Mouse (Mus musculus) skeletal muscle tissue, adult 2 months (tissue): Measurements from ENCODE around the gene Cntnap4.
"Not testable (repeated sequence)": the region's sequence is repeated elsewhere in the genome, so short reads cannot be mapped to it uniquely, and the experiment has no call there.

ENCODE experiments used
- DNase-seq: peaks from one replicate; pipeline ENCODE4 v3.0.0-alpha.2; 2012; ENCODE audit warnings: low read depth, low spot score

The Cntnap4 gene

GRCm38 (mm10) chr8:112730583-112731432 is 161.0 kb downstream of the Cntnap4 start:
- no peak for DNase-seq

DNA sequence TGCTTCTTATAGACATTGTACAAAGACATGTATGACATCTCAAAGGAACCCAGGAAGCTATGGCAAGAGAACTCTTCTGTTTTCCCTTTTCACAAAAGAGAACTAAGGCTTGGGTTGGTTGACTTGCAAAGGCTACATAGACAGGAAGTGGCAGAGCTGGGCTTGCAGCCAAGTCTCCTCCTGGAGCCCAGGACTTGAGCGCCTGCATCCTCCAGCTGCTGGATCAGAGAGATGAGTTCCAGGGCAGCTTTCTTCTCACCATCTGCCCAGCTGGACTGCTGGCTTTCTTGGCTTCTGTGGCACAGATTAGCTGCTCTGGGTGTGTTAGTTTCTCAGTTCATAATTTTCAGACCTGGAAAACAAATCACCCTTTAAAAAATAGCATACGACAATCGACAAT is 165.7 kb downstream of the Cntnap4 start:
- no peak for DNase-seq

DNA sequence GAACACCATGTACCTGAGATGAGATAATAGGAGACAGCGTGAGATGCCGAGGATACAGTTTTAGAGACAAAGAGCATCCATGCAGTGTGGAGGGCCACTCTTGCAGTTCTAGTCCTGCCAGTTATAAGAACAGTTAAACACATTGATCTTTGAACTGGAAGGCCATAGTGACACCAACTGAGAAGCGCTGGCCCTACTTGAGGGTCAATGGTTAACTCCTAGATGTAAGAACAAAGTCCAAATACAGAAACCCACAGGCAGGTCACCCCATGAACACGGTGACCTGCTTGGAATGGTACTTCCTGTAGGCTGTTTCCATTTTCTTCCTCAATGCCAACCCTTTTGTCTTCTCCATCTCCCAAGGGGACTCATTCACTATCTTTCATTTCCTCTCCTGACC is 173.5 kb downstream of the Cntnap4 start:
- DNase-seq = no peak

DNA sequence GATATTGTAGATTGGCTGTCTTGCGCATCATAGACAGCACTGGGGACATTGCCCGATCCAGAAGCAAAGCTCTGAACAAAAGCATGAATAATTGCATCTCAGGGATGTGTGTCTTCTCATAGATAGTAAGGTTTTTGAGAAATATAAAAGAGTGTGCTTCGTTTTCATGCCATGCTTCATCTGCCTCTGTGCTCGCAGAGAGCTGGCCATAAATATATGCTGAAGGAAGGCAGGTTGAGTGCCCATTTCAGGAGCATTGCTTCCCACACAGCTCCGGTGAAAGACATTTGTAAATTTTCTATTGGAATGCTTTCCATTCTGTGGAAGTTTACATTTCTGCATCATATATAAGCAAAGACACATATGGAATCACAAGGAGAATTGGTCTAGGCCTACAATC is 177.5 kb downstream of the Cntnap4 start:
- DNase-seq = no peak

DNA sequence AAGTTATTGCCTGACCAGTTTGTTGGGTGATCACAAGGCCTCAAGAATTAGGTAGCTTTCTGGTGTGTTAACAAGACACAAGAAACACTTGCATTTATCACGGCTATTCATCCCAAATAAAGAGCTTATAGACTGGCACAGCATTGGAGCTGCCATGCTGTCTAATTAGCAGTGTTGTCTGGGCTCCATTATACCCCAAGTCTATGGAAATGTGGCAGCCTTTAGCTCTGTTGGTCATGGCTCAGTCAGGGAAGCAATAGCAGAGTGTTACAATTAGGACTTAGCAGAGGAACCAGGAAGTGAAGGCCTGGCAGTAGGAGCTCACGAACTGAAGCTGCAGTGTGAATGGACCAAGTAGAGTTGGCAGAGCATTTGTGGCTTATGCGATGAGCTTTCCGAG is 185.3 kb downstream of the Cntnap4 start:
- DNase-seq = no peak

DNA sequence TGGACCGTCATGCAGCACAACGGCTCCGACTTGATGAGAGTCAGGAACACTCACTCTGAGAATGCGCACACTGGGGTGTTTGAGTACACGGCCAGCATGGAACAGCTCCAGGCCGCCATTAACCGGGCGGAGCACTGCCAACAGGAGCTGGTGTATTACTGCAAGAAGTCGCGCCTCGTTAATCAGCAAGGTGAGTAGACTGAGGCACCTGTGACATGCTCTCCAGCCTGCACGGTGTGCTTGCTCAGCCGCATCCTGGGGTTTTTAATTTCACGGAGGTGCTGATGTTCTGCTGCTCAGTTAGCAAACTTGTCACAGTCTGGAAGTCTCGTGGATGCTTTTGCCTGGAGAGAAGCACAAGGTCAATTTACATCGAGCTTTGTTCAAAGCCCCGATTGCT is 233.2 kb downstream of the Cntnap4 start:
- no peak for DNase-seq

GRCm38 (mm10) chr8:112809382-112809781 is 239.5 kb downstream of the Cntnap4 start:
- DNase-seq = no peak

DNA sequence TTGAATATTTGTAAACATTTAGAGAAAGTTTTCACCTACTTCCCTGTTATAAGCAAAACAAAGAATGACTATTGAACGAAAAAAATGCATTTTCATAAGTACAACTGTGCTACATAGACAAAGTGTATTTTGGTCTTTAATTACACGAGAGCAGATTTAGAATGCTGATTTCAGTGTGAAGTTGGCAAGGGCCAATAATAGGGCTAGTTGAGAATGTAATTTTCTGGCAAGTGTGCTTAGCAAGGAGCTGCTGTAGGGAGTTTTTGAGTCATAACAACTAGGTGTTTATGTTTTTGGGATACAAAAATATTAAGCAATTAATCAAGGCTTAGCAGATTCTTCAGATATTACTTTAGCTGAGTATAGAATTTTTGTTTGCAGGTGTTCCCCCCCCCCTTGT is 271.2 kb downstream of the Cntnap4 start:
- DNase-seq = no peak

- DNase-seq = not testable (repeated sequence)
These were observed 279.7 kb downstream of the Cntnap4 start for GRCm38 (mm10) chr8:112849541-112849940.

- peak; percentile 57 for DNase-seq
These were observed 336.7 kb downstream of the Cntnap4 start for GRCm38 (mm10) chr8:112906458-112907112.

DNA sequence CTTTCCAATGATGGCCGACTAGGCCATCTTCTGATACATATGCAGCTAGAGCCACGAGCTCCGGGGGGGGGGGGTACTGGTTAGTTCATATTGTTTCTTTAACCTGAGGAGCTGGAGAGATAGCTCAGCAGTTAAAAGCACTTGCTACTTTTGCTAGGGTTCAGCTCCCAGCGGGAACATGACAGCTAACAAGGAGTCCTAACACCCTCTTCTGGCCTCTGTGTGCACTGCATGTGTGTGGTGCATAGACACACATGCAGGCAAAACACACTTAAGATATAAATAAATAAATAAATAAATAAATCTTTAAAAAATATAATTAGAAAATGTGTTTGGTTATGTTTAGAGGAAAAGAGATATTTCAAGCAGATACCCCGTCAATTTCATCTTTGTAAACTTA is 339.7 kb downstream of the Cntnap4 start:
- no peak for DNase-seq

DNA sequence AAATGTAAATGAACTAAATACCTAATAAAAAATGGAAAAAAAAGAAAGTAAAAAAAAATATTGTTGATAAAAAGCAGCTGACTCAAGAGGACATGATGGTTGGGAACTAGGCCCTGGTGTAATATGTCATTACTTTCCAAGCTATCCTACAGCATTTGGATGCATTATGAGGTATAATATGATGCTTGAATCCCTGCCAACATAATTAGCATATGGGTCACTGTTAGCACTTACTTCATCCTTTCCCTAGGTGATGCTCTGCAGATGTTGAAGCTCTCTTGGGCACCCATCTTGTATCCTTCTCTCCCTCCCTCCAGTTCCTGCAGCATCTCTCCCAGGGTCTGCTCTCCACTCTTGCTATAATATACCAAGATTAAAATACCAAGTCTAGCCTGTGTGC is 341.6 kb downstream of the Cntnap4 start:
- no peak for DNase-seq

DNA sequence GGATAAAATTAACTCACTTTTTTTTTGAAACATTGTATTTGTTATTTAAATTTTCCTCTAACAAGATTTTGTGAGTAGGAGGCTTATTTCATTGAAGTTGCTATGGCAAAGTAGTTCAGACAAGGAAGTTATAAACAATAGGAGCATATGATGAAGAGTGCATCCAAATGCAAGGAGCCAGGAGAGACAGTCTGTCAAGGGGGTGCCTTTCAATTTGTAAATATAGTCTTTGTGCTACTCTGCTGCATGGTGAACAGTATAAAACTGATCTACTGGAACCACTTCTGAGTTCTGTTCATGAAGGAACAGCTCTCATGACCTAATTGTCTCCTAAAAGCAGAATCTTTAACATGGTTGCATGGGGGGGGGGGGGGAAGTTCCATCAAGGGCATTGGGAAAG is 352.3 kb downstream of the Cntnap4 start:
- no peak for DNase-seq

DNA sequence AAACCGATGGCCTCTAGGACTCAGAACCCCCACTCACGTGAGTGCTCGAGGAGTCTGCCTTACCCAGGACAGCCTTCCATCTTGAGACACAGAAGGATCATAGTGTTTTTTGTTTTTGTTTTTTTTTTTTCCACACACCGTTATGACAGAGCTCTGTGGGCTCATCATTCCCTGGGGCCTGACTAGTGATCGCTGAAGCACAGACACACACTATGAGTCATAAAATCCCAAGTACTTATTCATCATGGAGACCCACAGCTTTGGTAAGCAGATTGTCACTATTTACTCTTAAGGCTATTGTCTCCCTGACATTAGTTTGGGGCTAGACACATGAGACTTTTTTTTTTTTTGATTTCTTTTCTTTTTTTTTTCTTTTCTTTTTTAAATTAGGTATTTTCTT is 352.9 kb downstream of the Cntnap4 start:
- DNase-seq = no peak
